Mouse (Mus musculus): ENCODE measurements around the gene 4931423N10Rik.

The 4931423N10Rik gene

GRCm38 (mm10) chr2:23207070-23207526 is at the start of gene 4931423N10Rik:
Gene 4931423N10Rik (plus strand): TSS chr2:23207476.
- DNase-seq (ENCODE audit: low spot score), result peak; percentile 24

DNA sequence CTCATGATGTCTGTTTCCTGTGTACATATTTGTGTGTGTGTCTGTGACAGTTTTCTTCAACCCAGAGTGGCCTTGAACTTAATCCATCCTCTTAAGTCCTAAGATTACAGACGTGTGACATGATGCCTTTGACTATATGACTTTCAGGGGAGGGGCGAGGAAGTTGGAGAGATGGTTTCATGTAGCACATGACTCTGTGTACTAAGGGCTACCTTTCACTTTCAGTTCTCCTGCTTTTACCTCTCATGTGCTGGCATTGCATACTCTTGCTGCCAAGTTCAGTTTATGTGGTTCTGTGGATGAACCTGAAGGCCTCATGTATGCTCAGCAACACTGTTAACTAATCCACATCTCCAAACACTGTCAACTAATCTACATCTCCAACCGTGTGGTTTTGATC is 35.0 kb upstream of the 4931423N10Rik start:
- no peak for DNase-seq (ENCODE audit: low spot score)

GRCm38 (mm10) chr2:23194366-23194765 is 12.9 kb upstream of the 4931423N10Rik start:
- DNase-seq (ENCODE audit: low spot score), result no peak

DNA sequence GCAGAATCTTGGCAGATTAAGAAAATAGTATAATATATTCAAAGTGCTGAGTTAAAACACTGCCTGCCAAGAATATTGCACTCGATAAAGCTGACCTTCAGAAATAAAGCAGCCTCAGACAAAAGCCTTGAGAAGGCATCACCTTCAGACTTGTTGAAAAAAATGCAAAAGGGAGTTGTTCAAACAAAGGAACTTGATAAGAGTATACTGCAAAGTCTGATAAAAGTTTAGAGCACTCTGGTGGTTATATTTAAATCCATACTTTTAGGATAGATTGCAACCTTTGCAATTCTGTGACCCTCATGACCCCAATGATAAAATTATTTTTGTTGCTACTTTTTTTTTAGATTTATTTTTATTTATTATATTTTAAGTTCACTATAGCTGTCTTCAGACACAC is 6.2 kb upstream of the 4931423N10Rik start:
- no peak for DNase-seq (ENCODE audit: low spot score)

DNA sequence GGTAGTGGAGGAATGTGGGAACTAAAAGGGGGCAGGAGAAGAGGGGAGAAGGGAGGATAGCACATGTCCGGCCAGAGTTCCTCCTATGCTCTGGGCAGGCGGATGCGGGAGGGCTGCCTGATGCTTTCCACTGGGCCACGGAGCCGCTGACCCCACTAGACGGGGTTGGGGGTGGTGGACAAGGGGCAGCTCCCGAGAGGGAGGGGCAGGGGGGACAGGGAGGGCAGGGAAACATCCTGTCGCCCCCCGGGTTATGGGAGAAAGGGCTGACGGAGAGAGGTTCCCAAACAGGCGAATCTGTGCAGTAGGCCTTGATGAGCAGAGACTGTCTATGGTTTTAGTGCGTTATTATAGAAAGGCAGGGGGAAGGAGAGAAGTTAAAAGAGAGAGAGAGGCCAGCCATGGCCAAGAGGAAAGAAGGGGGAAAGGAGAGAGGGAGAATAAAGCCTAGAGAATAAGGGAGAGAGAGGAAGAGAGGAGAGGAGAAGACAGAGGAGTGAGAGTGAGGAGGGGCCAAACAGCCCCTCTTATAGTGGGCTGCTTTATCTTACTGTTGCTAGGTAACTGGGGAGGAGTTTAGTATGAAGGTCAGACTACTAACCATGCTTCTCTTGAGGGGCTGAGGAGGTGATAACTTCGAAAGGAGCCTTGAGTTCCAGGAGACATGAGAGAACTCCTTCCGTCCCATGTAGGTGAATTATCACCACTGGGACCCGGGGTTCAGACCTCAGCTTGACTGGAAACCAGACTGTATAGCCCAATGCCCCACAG is 4.2 kb upstream of the 4931423N10Rik start:
- no peak for DNase-seq (ENCODE audit: low spot score)

DNA sequence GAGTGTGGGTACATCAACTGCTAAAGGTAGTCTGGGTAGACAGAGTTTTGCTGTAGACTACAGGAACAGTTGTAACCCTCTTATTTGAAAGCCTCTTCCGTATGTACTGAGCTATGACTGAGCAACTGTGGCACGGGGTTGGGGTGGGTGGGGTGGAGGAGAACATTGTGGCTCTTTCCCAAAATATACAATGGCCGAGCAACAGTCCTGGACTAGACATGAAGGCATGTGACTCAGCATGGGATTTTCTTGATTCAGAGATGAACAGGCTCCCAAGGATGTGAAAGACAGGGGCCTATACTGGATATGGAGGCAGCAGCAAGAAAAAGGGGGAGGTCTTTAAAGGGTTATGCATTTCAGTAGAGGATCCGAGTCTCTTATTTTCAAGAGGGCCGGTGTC is 6.4 kb downstream of the 4931423N10Rik start:
- no peak for DNase-seq (ENCODE audit: low spot score)

DNA sequence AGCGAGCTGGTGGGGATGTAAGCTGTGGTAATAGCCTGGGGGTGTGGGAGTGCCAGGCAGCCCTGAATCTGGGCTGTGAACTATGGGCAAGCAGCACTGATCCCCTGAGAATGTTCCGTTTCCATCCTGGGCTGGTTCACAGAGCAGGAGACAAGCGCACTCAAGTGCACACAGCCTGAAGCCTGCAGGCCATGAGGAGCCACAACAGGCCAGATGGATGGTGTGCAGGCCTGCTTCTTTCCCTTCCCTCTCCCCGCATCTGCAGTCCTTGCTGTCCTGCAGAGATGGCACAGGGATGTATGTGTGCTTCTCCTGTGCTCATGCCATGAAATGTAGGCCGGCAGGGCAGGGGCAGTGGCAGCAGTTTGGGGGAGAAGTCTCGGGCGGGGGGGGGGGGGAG is 17.9 kb downstream of the 4931423N10Rik start:
- DNase-seq (ENCODE audit: low spot score), result no peak

GRCm38 (mm10) chr2:23228463-23228862 is 21.2 kb downstream of the 4931423N10Rik start:
- no peak for DNase-seq (ENCODE audit: low spot score)

GRCm38 (mm10) chr2:23234065-23234773 is 26.9 kb downstream of the 4931423N10Rik start:
- DNase-seq (ENCODE audit: low spot score), result peak; percentile 63

DNA sequence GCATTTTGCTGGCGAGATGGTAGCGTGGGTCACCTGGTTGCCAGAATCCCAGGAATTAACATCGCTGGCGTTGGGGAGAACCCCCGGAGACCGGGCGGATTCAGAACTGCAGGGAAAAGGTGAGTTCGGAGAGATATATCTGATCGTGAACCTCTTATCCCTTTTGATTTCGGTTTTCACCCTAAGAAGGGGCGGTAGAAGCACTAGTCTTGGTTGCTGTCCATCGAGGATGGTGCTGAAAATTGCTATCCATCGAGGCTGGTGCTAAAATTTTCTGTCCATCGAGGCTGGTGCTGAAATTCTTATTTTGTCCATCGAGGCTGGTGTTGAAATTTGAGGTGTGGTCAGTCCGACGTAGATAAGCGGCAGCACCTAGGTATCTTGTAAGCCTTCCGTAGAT is 83.7 kb downstream of the 4931423N10Rik start:
- DNase-seq (ENCODE audit: low spot score), result peak; percentile 34

GRCm38 (mm10) chr2:23314869-23315268 is 107.6 kb downstream of the 4931423N10Rik start:
- DNase-seq (ENCODE audit: low spot score), result peak; percentile 13
